Mouse (Mus musculus) cerebellum, postnatal 4 days (tissue): ENCODE measurements at regions not wholly inside any gene's neighbourhood (a gene's known extent, or its start where the extent isn't known, plus 50 kb on each side); places are given as distances from the start of the nearest gene placed in this dataset.

Experiments
- DNase-seq, 2 experiments: peaks; one replicate each; pipeline ENCODE4 v3.0.0; 2022; ENCODE audit warnings: low spot score in 2 of 2, mixed read lengths in 1 of 2

DNA sequence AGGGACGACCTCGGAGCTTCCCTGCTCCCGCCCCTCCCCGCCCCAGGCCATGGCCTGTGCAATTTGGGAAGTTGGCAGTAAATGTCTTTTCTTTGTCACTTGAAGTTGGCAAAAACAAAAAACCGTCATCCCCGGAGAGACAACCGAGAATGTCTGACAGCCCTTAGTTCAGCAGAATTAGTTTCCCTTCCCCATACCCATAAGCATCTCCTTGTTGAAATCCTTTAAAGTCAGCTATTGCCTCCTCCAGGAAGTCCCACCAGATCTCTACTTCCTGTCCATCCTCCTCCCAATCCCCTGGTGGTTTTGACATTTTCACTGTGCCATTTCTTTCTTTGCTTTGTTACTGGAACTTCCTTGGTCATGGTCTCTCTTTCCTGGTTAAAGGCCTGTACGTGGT lies 54.8 kb downstream of the Foxb1 start:
- no peak for DNase-seq

DNA sequence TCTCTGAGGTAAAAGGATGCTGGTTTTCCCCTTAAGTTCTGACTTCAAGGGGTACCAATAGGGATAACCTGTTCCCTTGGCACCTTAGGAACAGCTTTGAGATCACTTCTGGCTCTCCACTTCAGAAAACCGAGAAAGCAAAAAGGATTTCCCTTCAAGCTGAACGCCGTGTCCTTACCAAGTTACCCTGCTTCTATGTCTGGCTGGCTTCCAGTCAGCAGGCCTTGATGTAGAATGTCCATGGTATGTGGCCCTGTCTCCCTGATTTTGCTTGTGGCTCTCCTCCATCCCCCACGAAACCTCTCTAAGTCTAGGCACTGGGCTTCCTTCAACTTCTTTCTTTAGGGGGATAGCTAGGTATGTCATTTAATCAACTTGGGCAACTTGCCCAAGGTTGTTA lies 55.7 kb downstream of the Foxb1 start:
- DNase-seq = no peak

DNA sequence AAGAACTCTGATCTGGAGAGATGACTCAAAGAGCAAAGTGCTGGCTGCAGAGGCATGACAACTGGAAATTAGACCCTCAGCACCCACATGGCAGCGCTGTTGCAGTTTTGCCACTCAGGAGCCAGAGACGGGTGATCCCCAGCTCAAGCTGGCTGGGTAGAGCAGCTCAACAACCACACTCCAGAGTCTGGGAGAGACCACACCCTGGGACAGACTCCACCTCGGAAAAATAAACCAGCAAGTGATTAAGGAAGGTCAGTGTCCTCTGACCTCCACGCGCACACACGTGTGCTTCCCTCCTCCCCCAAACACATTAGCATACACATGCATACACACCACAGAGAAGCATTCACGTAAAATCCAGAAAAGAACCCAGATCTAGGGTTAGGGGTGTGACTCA lies 57.0 kb downstream of the Foxb1 start:
- DNase-seq = no peak

DNA sequence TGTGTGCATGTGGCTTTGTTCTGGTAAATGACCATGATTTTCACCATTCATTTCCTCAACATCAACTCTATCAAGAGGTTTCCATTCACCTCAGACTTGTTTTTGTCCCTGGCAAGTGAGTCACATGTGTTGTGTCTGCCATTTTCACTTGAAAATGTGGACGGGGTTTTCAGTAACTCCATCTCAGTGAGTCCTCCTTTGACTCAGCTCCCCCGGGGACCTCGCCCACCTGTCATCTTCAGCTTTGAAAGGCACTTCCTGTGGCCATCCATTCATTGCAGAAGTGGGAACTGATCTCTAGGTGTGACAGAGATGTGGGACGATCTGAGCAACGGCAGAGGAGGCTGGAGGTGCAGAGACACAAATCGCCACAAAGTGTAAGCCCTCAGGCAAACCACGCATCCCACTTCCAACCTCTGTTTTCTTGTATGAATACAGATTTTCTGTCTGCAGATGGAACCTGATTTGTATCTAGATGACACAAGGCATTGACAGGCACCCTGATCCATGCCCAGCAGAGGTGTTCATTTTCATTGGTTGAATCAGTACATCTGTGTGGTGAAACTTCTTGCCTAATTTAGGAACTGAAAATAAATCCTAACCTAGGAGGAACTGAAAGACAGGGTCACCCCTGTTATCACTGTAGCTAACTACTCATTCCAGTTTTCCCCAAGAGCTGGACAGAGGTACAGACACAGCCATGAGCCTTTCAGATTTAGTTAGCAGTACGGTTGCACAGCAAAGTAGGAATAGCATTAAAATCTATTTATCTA lies 58.4 kb downstream of the Foxb1 start:
- DNase-seq = no peak

DNA sequence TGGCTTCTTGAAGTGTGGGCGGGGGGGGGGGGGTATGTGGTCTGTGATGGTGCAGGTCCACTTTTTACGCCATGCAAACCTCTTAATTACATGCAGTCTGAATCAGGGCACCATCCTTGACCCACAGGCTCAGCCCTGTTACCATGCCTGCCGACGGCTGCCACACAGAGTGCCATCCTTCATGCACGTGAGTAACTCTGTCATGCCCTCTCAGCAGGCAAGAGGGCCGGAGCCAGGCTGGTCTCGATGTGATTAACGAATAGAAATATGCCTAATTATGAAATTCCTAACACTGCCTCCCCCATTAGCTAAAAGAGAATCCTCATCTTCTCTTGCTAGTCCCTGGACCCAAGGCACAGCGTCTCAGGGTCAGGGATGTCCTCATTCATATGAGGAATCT lies 60.0 kb downstream of the Foxb1 start:
- DNase-seq = no peak

DNA sequence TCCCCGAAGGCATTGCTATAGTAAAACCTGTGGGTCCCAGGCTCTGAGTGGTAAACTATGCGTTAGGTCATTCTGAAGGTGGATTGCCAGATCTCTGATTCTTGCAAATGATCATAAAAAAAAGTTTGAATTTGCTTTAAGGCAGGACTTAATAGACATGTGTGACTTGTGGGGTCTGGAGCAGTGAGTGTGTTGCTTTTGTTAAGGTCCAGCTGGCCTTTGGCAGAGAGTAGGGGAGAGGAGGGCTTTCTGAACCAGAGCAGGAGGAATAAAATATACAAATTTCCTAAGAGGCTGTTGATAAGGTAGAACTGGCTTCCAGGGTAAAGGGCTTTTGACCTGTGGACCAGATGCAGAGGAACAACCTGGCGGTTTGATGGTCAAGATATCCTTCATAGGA lies 69.0 kb downstream of the Foxb1 start:
- no peak for DNase-seq

DNA sequence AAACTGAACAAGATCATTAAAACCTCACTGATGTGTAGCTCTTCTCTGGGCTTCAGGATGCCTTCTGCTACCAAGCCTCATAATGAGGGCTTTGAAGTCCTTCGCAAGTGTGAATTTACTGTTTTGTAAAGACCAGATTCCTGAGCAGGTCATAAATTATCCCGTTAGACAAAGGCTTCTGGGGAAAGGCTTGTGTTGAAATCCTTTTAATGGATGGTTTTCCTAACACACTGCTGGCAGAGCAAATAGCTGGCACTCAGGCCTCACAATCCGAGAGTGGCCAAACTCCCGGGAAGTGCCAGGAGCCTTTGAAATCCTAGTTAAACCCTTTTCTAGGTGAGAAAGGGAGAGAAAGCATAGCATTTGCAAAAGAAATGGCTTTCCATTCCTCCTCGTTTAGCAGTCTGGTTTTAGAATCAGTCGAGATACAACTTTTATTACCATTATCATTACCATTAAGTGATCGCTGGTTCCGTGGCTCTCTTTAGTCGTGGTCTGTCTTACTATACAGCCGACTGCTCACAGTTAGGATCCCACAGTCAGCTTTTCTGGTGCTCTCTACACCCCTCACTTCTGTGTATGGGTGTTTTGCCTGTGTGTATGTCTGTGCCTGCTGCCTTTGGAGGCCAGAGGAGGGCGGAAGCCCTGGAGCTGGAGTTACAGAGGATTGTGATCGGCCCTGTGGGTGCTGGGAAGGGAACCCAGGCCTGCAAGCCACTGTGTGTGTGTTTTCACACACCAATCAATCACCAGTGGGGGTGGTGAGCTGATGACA lies 73.2 kb downstream of the Foxb1 start:
- no peak for DNase-seq

DNA sequence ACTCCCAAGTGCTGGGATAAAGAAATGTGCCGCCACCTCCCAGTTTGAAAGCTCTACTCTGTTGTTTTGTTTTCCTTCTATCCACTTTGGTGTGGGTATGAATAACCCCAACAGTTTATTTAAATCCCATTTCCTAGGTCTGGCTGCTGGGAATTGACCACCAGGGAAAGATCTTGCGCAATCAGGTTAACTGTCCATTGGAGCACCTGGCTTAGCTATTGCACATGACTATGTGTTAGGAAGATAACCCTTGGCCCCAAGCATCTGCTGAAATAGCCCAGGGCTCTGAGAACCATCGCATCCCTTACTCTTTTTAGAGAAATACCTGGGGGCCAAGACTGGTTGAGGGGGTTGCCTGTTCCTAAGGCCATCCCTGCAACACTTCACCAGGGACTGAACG lies 74.0 kb downstream of the Foxb1 start:
- no peak for DNase-seq

DNA sequence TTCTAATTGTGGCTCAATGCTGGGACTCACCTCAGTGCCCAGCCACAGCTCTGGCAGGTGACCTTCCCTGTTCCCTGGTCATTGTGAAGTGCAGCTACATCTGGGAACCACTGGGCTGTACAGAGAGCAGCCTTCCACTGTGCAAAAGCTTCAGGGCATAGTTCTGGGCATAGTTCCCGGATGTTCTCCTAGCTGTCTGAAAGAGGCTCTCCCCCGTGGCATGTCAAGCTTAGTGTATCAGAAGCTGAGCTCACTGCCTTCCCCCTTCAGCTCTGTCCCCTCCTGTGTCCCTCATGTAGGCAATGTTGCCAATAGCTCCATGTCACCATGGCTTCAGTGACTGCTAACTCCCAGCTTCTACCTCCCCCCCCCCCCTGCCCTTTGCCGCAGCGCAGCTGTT lies 75.1 kb downstream of the Foxb1 start:
- DNase-seq = no peak

DNA sequence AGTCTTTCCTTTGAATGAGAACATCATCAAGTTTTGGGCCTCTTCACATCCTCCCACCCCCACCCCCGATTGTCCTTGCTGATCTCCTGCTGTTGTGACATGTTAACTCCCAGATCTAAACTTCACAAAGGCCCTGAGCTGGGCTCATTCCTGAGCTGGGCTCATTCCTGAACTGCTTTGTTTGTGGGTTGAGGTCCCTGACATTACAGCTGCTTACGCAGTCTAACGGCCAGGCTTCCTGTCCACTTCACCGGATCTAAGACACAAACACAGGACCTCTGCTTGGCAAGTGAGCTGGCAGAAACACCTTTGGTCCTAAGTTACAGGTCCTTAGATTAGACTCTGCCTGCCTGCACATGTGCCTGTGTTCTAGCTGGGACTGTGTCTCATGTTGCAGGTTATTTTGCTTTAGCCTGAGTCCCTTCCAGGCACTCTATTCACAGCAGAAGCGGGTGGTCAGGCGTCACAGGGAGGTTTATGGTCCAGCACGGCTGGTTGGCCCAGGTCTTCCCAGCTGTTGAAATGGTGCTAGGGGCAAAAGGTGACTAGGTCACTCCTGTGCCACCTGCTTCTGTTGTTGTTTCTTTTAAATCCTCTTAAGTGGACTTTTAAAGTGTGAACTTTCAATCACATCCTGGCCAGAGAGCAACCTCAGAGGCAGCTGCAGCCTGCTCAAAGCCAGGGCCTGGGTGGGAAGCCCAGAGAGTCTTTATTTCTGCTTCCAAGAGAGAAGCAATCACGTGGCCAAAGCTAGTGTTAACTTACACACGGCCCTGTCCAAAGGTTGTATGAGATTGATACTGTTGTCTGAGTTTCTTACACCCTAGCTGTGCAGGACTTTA lies 79.1 kb downstream of the Foxb1 start:
- no peak for DNase-seq

DNA sequence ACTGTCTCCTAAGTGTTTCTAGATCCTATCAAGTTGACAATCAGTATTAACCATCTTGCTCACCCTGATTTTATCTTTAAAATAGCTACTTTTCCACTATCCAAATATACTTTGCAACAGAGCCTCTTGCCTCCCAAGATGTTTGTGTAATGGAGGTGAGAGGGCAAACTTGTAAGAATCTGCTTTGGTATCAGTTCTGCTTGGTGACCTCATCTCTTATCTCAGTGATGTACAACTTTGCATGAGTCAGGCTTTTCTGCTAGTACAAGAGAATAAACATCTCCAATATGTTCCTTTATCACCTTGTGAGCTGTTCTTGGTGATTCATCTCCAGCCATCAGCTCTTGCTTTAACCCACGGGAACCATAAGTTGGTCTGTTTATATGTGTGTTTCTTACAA lies 82.1 kb downstream of the Foxb1 start:
- DNase-seq = no peak

DNA sequence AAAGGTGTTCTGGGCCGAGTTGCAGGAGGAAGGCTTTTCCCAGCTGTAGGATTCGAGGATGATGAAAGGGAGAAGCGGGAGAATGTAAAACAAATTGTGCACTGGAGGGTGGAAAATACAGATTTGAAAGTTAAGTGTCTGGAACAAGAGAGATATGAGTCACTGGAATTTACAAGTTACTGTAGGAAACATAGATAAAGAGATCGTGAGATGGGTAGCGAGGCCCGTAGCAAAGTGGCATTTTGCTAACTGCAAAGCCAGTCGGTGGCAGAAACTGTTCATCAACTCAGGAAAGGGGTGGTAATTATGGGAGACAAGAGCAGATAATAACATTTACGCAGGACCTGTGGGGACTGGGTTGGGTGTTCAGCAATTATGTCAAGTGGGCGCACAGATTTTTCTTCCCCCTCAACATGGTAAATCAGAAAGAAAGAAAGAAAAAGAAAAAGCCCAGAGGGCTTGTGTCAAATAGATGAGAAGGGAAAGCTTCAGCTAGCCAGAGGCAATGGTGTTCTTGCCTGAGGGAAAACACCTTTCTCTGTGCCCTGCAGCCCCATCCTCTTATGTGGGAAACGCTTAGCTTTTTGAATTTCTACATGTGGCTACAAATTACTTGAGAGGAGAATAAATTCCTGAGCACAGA lies 87.2 kb downstream of the Foxb1 start:
- no peak for DNase-seq

DNA sequence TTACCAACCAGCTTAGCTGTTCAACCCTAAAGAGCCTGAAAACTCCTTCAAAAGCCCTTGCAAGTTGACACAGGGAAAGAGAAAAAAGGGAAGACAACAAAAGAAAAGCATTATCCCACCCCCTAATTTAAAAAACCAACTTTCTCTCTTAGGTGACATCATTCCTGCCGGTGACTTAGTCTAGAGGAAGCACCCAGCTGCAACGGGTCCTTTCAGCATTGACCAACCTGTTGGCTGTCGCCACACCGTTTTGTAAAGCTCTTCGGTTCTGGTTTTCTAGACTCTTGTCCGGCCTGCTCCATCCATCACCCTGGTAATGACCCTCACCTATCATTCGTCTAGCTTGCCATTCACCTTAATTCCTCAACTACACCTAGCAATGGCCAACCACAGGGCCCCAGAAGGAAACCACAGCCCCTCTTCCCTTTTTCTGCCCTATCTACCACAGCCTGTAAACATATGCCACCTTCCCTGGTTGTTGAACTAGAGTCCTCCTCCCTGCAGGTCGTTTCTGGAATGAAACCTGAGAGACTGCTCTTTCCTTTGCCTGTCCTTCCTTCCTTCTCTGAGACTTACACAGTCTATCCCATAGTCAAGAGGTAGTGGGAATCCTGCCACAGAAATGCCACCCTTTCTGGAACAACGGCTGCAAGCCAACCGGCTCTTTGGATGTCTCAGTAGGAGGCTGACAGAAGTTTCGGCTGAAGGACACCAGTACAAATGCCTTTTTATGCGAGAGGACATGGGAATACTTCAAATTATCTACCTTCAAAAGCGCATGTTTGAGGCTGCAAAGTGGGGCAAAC lies 87.9 kb downstream of the Foxb1 start:
- DNase-seq = peak in 1 of 2 experiments; percentile 14

DNA sequence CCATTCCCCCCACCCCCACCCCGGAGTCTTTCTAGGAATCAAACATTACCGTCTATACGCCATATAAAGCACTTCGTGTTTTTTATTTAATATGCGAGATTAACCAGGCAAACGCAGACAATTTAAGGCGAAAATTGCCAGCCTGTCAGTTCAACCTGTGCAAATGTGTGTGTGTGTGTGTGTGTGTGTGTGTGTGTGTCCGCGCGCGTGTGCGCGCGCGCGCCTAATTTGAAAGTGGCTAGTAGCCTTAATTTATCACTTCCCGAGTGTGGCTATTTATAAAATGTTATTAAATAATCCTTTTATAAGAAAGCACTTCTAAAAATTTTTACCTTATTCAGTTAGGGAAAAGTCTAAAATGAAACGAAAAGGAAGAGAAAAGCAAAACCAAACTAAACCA lies 89.5 kb downstream of the Foxb1 start:
- no peak for DNase-seq

DNA sequence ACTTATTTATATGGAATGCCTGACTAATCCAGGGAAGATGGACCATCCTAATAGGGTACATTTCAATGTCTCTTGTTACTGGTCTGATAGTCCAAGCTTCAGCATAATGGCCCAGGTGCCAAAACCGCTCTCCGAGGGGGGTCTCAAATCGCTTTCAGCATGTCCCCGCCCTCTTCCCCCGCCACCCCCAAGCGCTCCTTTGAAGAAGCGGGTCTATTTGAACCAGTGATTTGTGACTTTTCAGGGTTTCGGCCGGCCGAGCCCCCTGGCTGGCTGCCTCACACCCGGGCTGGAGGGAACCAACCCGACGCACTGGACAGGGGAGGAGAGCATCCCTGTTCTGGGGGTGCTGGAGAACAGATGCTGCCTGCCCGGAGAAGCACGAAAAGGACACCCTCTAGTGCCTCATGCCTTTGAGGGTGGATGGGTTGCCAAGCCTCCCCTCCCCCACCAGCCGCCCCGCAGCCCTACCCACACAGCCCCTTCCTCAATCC lies 90.1 kb downstream of the Foxb1 start:
- DNase-seq = peak in 1 of 2 experiments; percentile 36

DNA sequence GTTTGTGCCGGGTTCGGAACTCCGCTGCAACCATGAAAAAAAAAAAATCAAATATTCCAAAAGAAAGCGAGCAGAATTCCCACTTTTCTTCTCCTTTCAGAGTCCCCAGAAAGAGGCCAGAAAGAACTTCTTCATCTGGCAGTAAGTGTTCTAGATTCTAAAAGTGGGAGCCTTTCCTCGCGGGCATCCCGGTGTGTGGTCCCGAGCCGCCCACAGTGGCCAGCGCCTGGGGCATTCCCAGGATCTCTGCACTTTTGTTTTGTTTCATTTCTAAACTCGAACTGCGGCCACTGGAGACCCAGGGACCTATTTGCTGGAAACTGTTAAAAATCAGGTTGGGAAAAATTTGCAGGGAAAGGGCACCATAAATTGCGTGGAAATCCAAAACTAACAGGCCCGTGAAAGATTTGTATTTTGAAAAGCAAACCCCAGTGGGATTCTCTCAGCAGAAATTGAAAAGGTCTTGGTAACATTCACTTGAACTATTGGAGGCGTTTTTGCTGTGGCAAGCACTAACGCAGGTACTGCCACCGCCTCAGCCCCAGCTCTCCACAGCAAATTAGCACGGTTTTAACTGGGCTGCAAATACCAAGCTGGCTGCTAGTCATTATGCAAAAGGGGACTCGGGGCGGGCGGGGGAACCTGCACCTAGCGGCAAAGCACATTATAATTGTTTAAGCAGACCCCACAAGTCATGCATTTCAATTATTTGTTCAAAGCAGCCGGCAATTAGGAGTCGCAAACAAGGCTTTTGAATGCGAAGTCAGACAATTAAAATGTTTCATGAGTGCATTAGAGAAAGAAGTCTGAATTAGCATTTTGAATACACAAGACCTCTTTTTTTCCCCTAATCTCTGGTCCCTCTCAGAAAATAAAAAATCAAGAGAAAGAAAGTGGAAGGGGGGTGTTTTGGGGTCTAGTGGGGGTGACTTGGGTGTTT lies 90.9 kb downstream of the Foxb1 start:
- DNase-seq = no peak

DNA sequence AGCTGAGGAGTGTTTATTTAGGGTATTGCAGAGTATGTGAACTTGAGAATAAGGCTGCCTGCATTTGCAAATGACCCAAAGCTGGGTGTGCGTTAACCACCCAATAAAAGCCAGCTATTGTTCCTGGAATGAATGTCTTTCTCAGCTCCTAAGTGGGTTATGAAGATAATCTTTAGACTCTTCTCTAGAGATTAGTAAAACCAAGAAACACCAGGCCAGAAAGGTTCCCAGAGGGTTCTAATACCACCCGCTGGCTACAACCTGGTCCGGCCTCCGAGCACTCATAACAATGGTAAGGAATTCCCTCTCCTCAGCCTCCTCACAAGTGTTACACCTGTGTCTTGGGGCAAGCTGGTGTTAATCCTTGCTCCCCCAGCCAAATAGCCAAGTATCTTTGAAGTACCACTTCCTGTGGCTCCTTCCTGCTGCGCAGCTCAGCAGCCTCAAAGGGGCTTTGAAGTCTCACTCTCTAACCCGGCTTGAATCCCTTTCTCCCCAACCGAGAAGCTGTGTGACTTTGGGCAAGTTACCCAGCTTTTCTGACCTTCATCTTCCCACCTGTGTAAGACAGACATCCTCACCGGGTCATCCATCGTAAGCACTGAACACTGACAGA lies 92.2 kb downstream of the Foxb1 start:
- DNase-seq = no peak

DNA sequence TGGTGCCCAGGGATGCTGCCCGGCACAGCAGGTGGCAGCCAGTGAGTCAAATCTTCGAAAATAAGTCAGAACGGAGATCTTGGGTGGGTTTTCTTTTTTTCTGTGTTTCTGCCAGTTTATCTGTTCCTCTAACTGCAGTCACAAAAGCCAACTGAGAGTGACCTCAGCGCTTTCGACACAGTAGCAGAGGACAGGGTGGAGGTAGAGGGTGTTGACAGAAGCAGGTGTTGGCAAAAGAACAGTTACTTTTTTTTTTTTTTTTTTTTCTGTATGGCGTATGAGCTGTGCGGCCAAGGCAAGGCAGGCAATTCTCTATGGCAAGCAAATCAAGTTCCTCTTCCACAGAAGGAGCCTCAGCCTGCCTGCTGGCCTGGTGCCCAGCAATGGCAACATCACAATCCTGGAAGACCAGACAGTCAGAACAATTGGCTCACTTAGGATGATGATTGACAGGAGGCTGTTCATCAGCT lies 93.6 kb downstream of the Foxb1 start:
- peak in 1 of 2 experiments; percentile 74 for DNase-seq

DNA sequence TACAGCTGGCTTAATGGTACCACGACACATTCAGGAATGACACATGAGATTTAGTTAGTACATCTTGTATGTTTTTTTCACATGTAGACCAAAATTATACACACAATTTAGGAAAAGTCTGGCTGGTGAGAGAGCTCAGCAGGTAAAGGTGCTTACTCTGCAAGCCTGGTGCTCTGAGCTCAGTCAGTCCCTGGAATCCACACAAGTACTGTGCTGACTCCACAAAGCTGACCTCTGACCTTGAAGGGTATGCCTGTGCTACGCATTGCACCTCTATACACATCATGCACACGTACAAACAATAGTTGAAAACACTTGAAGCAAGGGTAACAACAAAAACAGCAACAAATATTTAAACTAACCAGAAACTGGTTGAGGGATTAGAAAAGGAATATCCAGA lies 96.5 kb downstream of the Foxb1 start:
- DNase-seq = no peak
